Mouse (Mus musculus): ENCODE measurements around the gene Zer1.

The Zer1 gene

DNA sequence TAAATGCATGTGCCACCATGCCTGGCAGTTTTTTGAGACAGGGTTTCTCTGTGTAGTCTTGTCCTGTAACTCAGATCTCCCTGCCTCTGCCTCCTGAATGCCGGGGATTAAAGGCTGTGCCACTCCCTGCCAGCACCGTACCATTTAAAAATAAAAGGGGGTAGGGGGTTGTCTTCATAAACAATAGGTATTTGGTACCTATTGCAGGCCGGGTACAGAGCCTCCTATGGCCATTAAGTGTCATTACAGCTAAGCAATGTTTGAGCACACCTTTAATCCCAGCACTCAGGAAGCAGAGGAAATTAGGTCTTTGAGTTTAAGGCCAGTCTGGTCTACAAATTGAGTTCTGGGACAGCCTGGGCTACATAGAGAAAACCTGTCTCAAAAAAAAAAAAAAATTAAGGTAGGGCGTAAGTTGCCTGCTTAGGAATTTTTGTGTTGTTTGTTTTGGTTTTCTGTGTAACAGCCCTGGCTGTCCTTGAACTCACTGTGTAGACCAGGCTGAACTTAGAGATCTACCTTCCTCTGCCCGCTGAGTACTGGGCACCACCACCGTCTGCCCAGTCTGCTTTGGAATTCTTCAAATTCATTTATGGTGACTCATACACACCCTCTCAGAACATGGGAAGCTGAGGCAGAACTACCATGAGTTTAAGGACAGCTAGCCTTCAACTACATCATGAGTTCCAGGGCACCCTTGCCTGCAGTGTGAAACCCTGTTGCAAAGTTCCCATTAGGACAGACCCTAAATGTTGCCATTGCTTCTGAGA lies 72.2 kb downstream of the Zer1 start:
- DNase-seq (ENCODE audit: low spot score), result no peak

DNA sequence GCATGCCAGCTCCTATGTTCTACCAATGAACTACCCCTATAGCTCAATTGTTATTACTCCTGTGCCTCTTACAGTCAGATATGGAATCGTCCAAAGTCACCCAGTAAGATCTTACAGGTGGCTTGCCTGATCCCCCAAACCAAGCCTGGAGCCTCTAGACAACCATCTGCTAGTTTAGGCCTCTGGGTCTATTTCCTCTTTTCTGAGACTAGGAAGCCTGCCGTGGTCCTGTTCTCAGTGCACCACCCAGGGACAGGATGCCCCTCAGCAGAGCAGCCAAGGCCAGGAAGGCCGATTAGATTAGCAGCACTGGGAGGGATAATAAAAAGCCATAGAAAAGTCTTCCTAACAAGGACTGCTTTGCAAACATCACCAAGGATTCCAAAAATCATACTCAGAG lies 74.6 kb downstream of the Zer1 start:
- no peak for DNase-seq (ENCODE audit: low spot score)

DNA sequence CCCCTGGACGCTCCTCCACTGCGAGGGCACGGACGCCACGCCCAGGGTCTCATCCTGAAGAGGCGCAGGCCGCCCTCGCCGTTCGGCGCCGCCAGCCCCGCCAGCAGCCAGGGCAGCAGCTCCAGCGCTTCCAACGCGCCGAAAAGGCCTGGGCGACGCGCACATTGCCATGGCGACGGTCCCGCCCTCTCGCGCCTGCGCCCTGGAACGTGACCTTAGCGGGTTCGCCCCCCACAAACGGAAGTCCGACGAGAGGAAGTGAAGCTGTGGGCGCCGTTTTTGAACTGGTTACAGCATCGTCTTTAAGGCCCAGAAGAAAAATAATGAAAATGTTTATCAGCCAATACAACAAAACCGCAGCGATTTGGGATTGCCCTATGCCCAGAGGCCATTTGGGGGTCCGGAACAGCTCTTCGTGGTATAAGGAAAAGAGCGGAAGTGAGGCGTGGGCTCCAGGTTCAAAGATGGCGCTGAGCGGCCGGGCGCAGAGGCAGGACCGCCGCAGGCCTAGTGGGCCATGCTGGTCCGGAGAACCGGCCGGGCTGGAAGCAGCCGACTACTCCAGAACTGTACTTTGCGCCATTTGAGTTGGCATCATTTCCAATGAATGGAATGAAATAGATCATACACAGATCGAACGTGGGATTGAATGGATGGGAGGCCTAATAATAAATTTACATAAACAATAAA lies 75.5 kb downstream of the Zer1 start, which contains the start of gene Wdr34:
Wdr34 (minus strand) TSS at position 183 of the 690 bp plus-strand sequence.
- DNase-seq (ENCODE audit: low spot score), result peak; percentile 98

DNA sequence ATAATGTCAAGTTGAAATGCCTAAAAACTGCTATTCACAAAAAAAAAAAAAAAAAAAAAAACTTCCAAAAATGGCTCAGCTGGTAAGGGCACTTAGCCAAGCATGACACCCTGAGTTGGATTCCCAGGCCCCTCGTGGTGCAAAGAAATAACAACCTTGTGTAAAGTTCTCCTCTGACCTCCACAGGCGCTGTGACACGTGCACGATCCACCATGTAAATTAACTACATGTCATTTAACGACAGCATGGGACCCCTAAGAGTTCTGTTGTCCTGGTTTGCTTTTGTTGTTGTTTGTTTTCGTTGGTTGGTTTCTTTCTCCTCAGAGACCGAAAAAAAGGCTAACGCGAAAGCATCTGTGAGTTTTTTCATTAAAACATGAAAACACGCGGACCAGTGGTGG lies 76.3 kb downstream of the Zer1 start:
- DNase-seq (ENCODE audit: low spot score), result no peak
